Mouse (Mus musculus) layer of hippocampus, adult 9-10 months (tissue): ENCODE measurements around the gene Scube3.
"Not testable (repeated sequence)": the region's sequence is repeated elsewhere in the genome, so short reads cannot be mapped to it uniquely, and the experiment has no call there.

Source experiments
- DNase-seq: peaks from one replicate; pipeline ENCODE4 v3.0.0; 2022; ENCODE audit warnings: low spot score

Scube3 gene

GRCm38 (mm10) chr17:28222463-28222862, 80.5 kb downstream of the Scube3 start:
- DNase-seq: not testable (repeated sequence)

- DNase-seq: no peak
Measured at GRCm38 (mm10) chr17:28223561-28224391, 81.8 kb downstream of the Scube3 start.
